Mouse (Mus musculus): Measurements from ENCODE around the gene Elk4.

The Elk4 gene

GRCm38 (mm10) chr1:132067261-132068255 is 60.2 kb downstream of the Elk4 start, which contains the start of gene Mfsd4a:
Mfsd4a (minus strand) TSS chr1:132068062.
- DNase-seq = no peak

DNA sequence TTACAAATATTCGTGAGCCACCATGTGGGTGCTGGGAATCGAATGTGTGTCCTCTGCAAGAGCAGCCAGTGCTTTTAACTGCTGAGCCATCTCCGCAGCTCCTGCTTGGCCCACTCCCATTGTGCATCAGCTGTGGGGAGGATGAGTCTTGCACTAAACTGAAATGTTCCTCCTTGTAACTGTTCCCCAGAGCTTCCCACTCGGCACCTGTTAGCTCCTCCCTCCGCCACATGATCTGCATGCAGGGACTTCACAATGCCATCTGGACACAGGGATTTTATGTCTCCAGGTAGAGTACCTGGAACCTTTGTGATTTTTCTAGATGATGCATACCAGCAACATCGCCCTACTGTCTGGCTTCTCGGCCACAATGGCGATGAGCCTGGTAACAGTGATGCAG is 62.0 kb downstream of the Elk4 start:
- DNase-seq = no peak

GRCm38 (mm10) chr1:132070659-132071058 is 63.3 kb downstream of the Elk4 start:
- DNase-seq = no peak

- peak; percentile 84 for DNase-seq
These were observed 68.2 kb downstream of the Elk4 start for GRCm38 (mm10) chr1:132075576-132075975.

- no peak for DNase-seq
These were observed 71.0 kb downstream of the Elk4 start for GRCm38 (mm10) chr1:132078413-132078812.
